Mouse (Mus musculus): ENCODE data around the gene Gtse1. TPM values are rescaled to one million over a fixed set of nuclear protein-coding genes. Genes with fewer than 3 reads are reported as not detected.
"Not testable (repeated sequence)": the region's sequence is repeated elsewhere in the genome, so short reads cannot be mapped to it uniquely, and the experiment has no call there.

Gene Gtse1
- total RNA-seq, 2 experiments from 2014 or later, result 4.8 to 5.6 TPM

DNA sequence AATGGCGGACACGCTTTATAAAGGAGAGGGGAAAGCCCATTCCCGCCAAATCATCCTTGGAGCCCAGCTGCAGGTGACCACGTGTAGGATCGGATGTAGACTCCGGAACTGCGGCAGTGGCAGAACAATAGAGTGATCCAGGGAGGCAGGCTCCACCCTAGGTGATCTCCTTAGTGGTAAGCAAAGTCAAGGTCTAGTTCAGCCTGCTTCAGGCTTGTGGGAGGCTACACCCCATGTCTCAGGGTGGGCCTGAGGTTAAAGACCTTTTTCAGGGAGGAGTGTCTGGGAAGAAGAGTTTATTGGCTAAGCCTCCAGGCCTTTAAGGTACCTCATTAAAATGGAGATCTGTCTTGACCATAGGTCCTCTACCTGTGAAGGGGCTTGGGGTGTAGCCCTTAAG, 6.4 kb downstream of the Gtse1 start:
- not testable (repeated sequence) for DNase-seq (ENCODE audit: low spot score in 2 of 2)

DNA sequence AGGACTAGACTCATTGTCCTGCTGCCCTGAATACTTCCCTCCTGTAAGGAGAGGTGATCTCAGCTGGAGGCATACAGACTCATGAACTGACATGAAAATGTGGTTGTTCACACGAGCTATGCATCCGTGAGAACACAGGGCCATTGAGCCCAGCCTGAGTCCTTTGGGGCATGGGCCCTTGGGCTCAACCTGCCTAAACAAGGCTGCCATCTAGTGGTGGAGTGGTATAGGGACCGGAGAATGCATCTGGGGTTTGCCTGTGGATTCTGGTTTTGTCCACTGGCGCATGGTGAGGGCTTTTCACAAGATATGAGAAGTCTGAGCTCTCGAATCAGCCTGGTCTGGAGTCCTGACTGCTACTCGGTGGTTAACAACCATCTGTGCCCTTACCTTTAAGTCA, 8.2 kb downstream of the Gtse1 start:
- DNase-seq (ENCODE audit: low spot score in 2 of 2), result peak in 1 of 2 experiments; percentile 57

- DNase-seq (ENCODE audit: low spot score in 2 of 2), result no peak
Observed at GRCm38 (mm10) chr15:85877336-85877735, 17.8 kb downstream of the Gtse1 start.

- peak; percentile 77 to 89 for DNase-seq (ENCODE audit: low spot score in 2 of 2)
Observed at GRCm38 (mm10) chr15:85878848-85879497, 19.4 kb downstream of the Gtse1 start, which contains the start of gene Trmu. Gene Trmu (plus strand): TSS chr15:85879312.

- no peak for DNase-seq (ENCODE audit: low spot score in 2 of 2)
Observed at GRCm38 (mm10) chr15:85879498-85879895, 20.0 kb downstream of the Gtse1 start.

- no peak for DNase-seq (ENCODE audit: low spot score in 2 of 2)
Observed at GRCm38 (mm10) chr15:85885606-85886005, 26.1 kb downstream of the Gtse1 start.

DNA sequence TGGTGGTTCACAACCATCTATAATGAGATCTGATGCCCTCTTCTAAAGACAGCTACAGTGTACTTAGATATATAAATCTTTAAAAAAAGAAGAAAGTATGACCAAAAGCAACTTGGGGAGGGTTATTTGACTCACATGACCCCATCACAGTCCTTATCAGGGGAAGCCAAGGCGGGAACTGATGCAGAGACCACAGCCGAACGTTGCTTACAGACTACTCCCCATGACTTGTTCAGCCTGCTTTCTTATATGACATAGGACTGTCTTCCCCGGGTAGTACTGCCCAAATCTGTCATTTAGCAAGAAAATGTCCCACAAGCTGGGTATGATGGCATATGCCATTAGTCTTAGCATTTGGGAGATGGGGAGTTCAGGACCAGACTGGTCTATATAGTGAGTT, 29.7 kb downstream of the Gtse1 start:
- DNase-seq (ENCODE audit: low spot score in 2 of 2), result no peak

- no peak for DNase-seq (ENCODE audit: low spot score in 2 of 2)
Observed at GRCm38 (mm10) chr15:85891971-85892370, 32.4 kb downstream of the Gtse1 start.

- no peak for DNase-seq (ENCODE audit: low spot score in 2 of 2)
Observed at GRCm38 (mm10) chr15:85892498-85893118, 33.1 kb downstream of the Gtse1 start.

GRCm38 (mm10) chr15:85893871-85894270, 34.3 kb downstream of the Gtse1 start:
- no peak for DNase-seq (ENCODE audit: low spot score in 2 of 2)

- peak; percentile 48 to 66 for DNase-seq (ENCODE audit: low spot score in 2 of 2)
Observed at GRCm38 (mm10) chr15:85896284-85896683, 36.7 kb downstream of the Gtse1 start.

GRCm38 (mm10) chr15:85897113-85897512, 37.6 kb downstream of the Gtse1 start:
- no peak for DNase-seq (ENCODE audit: low spot score in 2 of 2)

GRCm38 (mm10) chr15:85899396-85899795, 39.9 kb downstream of the Gtse1 start:
- DNase-seq (ENCODE audit: low spot score in 2 of 2), result no peak

DNA sequence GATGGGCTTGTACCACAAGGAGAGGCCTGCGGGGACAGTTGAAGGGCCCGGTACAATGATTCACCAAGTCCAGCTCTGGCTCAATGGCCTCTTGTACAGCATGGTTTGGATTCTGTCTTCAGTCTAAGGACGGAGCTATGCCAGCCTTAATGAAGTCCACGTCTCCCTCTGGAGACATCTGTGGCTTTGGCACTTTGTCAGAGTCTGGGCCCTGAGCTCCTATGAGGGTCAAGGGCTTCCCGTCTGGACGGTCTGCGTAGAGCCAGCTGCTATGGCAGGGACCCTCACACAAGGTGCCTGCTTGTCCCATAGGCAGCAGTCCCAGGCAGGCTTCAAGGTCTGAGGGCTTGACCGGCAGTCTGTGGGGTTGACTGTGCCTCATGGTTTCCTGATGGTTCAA, 40.8 kb downstream of the Gtse1 start:
- no peak for DNase-seq (ENCODE audit: low spot score in 2 of 2)

- no peak for DNase-seq (ENCODE audit: low spot score in 2 of 2)
Observed at GRCm38 (mm10) chr15:85900801-85901200, 41.3 kb downstream of the Gtse1 start.

DNA sequence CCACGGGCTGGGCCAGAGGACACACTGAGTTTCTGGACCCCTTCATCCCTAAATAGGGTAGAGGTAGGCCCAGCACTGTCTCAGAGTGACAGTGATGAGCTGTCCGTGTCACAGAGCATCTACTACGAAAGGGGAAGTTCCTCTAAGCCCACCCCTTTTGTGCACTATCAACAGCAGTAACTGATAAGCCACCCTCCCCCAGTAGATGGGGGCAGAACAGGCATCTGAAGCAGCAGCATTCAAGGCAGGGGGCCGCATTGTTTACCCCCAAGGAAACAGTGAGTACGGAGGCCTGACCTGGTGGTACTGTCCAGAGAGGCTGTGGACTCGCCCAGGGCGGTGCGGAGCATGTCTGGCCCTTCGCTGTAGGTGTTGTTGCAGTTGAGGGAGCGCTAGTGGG, 43.0 kb downstream of the Gtse1 start:
- DNase-seq (ENCODE audit: low spot score in 2 of 2), result no peak

- no peak for DNase-seq (ENCODE audit: low spot score in 2 of 2)
Observed at GRCm38 (mm10) chr15:85903826-85904225, 44.3 kb downstream of the Gtse1 start.

GRCm38 (mm10) chr15:85908660-85909491, 49.3 kb downstream of the Gtse1 start:
- DNase-seq (ENCODE audit: low spot score in 2 of 2), result no peak

DNA sequence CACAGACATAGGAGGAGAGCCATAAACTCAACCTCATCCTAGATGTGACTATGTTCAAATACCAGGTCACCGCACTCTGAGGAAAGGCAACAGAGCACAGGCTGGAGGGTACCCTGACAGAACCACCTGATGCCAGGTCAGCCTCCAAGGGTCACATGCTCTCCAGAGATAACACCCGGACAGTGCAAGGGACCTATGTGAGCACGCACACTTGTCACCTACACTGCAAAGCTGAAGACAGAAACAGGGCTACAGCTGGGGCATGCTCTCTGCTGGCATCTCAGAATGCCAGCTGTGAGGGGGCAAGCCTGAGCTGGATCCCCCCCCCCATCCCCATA, 49.9 kb downstream of the Gtse1 start:
- no peak for DNase-seq (ENCODE audit: low spot score in 2 of 2)

DNA sequence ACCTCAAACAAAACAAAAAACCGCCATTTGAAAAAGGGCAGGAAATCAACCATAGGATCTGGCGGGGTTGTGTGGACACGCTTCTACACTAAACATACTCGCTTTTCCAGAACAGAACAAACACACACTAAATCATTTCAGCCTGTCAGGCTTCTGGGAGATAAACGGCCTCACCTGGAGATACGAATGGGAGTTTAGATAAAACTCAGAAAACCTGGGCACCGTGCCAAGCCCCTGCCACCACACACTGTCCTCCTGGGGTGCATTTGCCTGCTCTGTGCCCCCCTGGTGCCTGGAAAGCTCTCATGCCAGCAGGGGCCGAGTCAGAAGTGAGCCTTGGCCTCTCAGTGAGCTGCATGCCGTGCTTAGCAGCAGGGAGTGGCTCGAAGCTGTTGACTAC, 50.4 kb downstream of the Gtse1 start:
- no peak for DNase-seq (ENCODE audit: low spot score in 2 of 2)

- DNase-seq (ENCODE audit: low spot score in 2 of 2), result no peak
Observed at GRCm38 (mm10) chr15:85913605-85914004, 54.1 kb downstream of the Gtse1 start.

DNA sequence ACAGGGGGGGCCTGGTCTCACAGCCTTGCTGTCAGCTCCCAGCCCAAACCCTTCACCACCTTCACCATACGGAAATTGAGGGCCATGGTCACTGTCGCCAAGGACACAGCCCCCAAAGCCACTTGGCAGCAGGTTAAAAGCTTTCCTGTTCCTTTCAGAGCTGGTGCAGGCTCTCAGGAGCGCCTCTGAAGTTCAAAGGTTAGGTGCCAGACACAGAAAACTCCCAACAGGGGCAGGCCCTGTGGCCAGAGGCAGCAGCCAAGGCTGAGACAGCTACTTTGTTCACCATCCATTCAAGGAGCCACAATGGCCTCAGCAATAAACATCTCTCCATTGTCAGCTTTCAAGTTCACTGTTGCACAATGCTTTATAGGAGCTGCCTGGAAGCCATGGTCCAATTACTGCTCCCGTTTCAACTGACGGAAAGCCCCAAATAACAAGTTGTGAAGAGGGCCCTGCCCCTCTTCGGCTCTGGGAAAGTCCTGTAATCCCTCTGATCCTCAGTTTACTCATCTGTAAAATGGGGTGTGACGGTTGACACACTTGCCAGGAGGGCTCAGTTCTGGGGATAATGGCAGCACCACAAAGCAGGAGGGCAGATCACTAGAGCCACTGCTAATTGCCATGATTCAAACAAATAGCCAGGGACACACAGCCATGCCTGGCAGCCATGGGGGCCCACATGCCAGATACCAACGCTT, 59.8 kb downstream of the Gtse1 start:
- no peak for DNase-seq (ENCODE audit: low spot score in 2 of 2)
